8 mouse cellular contexts compared by ENCODE assay signal in genomic region chr9:44134101-44134850, GRCm38 (mm10). TPM values are rescaled to one million over a fixed set of nuclear protein-coding genes. Genes with fewer than 3 reads are reported as not detected.
DNase-seq lines count a peak whose midpoint lies in the region; ATAC-seq and TF ChIP-seq lines count a peak whose summit lies in the region.

Gene Mcam, plus strand, starts transcription at chr9:44134469.

- peak within 1 kb of the TSS; percentile 2; the same call in 1 of the 2 replicates for H3K9ac ChIP-seq in forebrain, postnatal 0 days
- H3K9ac ChIP-seq in hindbrain, embryonic 12.5 days: peak within 1 kb of the TSS; percentile 62
- peak within 1 kb of the TSS; percentile 60 for H3K9ac ChIP-seq in midbrain, embryonic 11.5 days (ENCODE audit: low read length)

- 3% methylated on average over 44 of the region's 55 CpGs for WGBS in forebrain, postnatal 0 days
- 2% methylated on average over 52 of the region's 55 CpGs for WGBS in hindbrain, embryonic 12.5 days
- 1% methylated on average over 51 of the region's 55 CpGs for WGBS in midbrain, embryonic 11.5 days

- no peak within 1 kb of the TSS for H3K27ac ChIP-seq in forebrain, postnatal 0 days (ENCODE audit: low read depth, low read length)
- no peak within 1 kb of the TSS for H3K27ac ChIP-seq in hindbrain, embryonic 12.5 days
- H3K27ac ChIP-seq in midbrain, embryonic 11.5 days (ENCODE audit: low read depth, low read length): no peak within 1 kb of the TSS

- peak; percentile 51 for ATAC-seq in forebrain, postnatal 0 days
- peak; percentile 47; the same call in 1 of the 2 replicates for ATAC-seq in hindbrain, embryonic 12.5 days (ENCODE audit: low FRiP score)
- peak; percentile 20; the same call in 1 of the 2 replicates for ATAC-seq in midbrain, embryonic 11.5 days (ENCODE audit: low FRiP score)

- intact Hi-C loops in left cerebral cortex, postnatal 25 days (cut with DNase I): loop anchor here (5.0 kb wide), 1 partner anchor 113 kb away; no protein-coding TSS in a partner anchor

- peak within 1 kb of the TSS; percentile 86 for H3K4me2 ChIP-seq in forebrain, postnatal 0 days (ENCODE audit: low read depth)
- peak within 1 kb of the TSS; percentile 76 for H3K4me2 ChIP-seq in hindbrain, embryonic 12.5 days (replicated peaks)
- peak within 1 kb of the TSS; percentile 77 for H3K4me2 ChIP-seq in midbrain, embryonic 11.5 days

- H3K4me1 ChIP-seq in forebrain, postnatal 0 days (ENCODE audit: insufficient read depth): peaks cover 8% of the 10 kb centered on the region; the same call in 1 of the 2 replicates
- peaks cover 42% of the 10 kb centered on the region for H3K4me1 ChIP-seq in hindbrain, embryonic 12.5 days
- H3K4me1 ChIP-seq in midbrain, embryonic 11.5 days (ENCODE audit: control insufficient read depth, insufficient read depth, low read length): peaks cover 40% of the 10 kb centered on the region

- no peaks in the 10 kb centered on the region for H3K36me3 ChIP-seq in forebrain, postnatal 0 days (ENCODE audit: insufficient read depth)
- H3K36me3 ChIP-seq in hindbrain, embryonic 12.5 days: no peaks in the 10 kb centered on the region
- H3K36me3 ChIP-seq in midbrain, embryonic 11.5 days (ENCODE audit: control insufficient read depth, insufficient read depth, low read length): no peaks in the 10 kb centered on the region

- H3K27me3 ChIP-seq in forebrain, postnatal 0 days (ENCODE audit: insufficient read depth, low read length): peaks cover 23% of the 10 kb centered on the region
- H3K27me3 ChIP-seq in hindbrain, embryonic 12.5 days: peaks cover 61% of the 10 kb centered on the region
- peaks cover 28% of the 10 kb centered on the region for H3K27me3 ChIP-seq in midbrain, embryonic 11.5 days (ENCODE audit: control insufficient read depth, insufficient read depth, low read length)

- TF ChIP-seq CTCF in forebrain, postnatal 0 days (IDR thresholded peaks at IDR 0.05; ENCODE audit: low read depth): no peak

- peak within 1 kb of the TSS; percentile 41 for H3K4me3 ChIP-seq in forebrain, postnatal 0 days (ENCODE audit: low read depth, low read length)
- peak within 1 kb of the TSS; percentile 42 for H3K4me3 ChIP-seq in hindbrain, embryonic 12.5 days
- H3K4me3 ChIP-seq in midbrain, embryonic 11.5 days (ENCODE audit: low read depth, low read length): peak within 1 kb of the TSS; percentile 46

- no peak for DNase-seq in layer of hippocampus, adult 8-10 months (ENCODE audit: low spot score in 2 of 2)
- DNase-seq in layer of hippocampus, adult 9-10 months (ENCODE audit: low spot score): no peak
- peak; percentile 87 for DNase-seq in cerebellum, adult 11-12 months
- peak; percentile 67 for DNase-seq in forebrain, postnatal 0 days
- DNase-seq in left cerebral cortex, postnatal 25 days (ENCODE audit: low spot score in 2 of 2): peak; percentile 27 to 36
- DNase-seq in midbrain, embryonic 11.5 days (ENCODE audit: low spot score, missing footprints): peak; percentile 92
- DNase-seq in thymus, postnatal 14 days: peak; percentile 64

- no peaks in the 10 kb centered on the region for H3K9me3 ChIP-seq in forebrain, postnatal 0 days (ENCODE audit: low read length)
- H3K9me3 ChIP-seq in hindbrain, embryonic 12.5 days (replicated peaks): no peaks in the 10 kb centered on the region
- H3K9me3 ChIP-seq in midbrain, embryonic 11.5 days (ENCODE audit: control insufficient read depth, low read length): no peaks in the 10 kb centered on the region

RNA-seq across cellular contexts. Expression of gene Mcam, which starts in this region (rescaled TPM):
- 10 to 100 TPM; 13.3 to 16.8 (median 14.8) TPM for total RNA-seq in layer of hippocampus, adult 8-10 months (2022)
- 12.2 and 21.1 TPM in 2 replicates for total RNA-seq in forebrain, postnatal 0 days (2014; rRNA removed)
- 5.0 and 6.0 TPM in 2 replicates for polyA plus RNA-seq in forebrain, postnatal 0 days (2015; fragmentation: Nextera tagmentation; extraction: Ambion mirVana)
- polyA plus RNA-seq in hindbrain, embryonic 12.5 days (2016; fragmentation: Nextera tagmentation; extraction: Ambion mirVana): 14.5 and 15.4 TPM in 2 replicates
- total RNA-seq in left cerebral cortex, postnatal 25 days (2021): 10 to 100 TPM; 13.2 to 14.8 TPM
- polyA plus RNA-seq in midbrain, embryonic 11.5 days (2014; fragmentation: Nextera tagmentation; extraction: Ambion mirVana): 14.5 and 15.2 TPM in 2 replicates

Comparison
In these comparisons a context has a peak if more than half of its experiments do, and no peak if none do; other contexts are left out.
1. DNase-seq: peak in cerebellum, adult 11-12 months (single experiment), forebrain, postnatal 0 days (single experiment), left cerebral cortex, postnatal 25 days (2 of 2), midbrain, embryonic 11.5 days (single experiment) and thymus, postnatal 14 days (single experiment); none in layer of hippocampus, adult 8-10 months (0 of 2) and layer of hippocampus, adult 9-10 months (single experiment).
2. H3K9ac ChIP-seq: peak in every context shown above with its lines; median percentile 62 in hindbrain, embryonic 12.5 days; 60 in midbrain, embryonic 11.5 days; 2 in forebrain, postnatal 0 days.
3. Peak in every context shown above with its lines, with median percentiles within 50 percentile points of each other: ATAC-seq, H3K4me2 ChIP-seq and H3K4me3 ChIP-seq.